Mouse (Mus musculus): ENCODE measurements around the gene Banf2. TPM values are rescaled to one million over a fixed set of nuclear protein-coding genes. Genes with fewer than 3 reads are reported as not detected.

Gene Banf2
- polyA plus RNA-seq, 1 experiment from 2014 or later, result 0.55 TPM

- 81% methylated on average over 6 of the region's 6 CpGs for WGBS
- ATAC-seq, result no peak
- no peaks in the 10 kb centered on the region for H3K36me3 ChIP-seq
Observed at GRCm38 (mm10) chr2:144044726-144045125, 11.9 kb downstream of the Banf2 start.

GRCm38 (mm10) chr2:144045756-144046560, 13.1 kb downstream of the Banf2 start:
- H3K4me2 ChIP-seq (replicated peaks), result no peak overlapping the region
- 65% methylated on average over 5 of the region's 5 CpGs for WGBS
- no peak overlapping the region for H3K9ac ChIP-seq
- no peaks in the 10 kb centered on the region for H3K27me3 ChIP-seq (replicated peaks)
- no peak overlapping the region for H3K27ac ChIP-seq
- no peak overlapping the region for H3K4me3 ChIP-seq (replicated peaks)
- no peaks in the 10 kb centered on the region for H3K36me3 ChIP-seq
- no peak for ATAC-seq
- H3K9me3 ChIP-seq, result no peaks in the 10 kb centered on the region
- H3K4me1 ChIP-seq (replicated peaks), result no peaks in the 10 kb centered on the region

More at GRCm38 (mm10) chr2:144044726-144045125, 11.9 kb downstream of the Banf2 start:
- no peaks in the 10 kb centered on the region for H3K4me1 ChIP-seq (replicated peaks)
- H3K9ac ChIP-seq, result no peak overlapping the region
- H3K27me3 ChIP-seq (replicated peaks), result no peaks in the 10 kb centered on the region
- H3K4me2 ChIP-seq (replicated peaks), result no peak overlapping the region
- H3K27ac ChIP-seq, result no peak overlapping the region
- no peak overlapping the region for H3K4me3 ChIP-seq (replicated peaks)
- no peaks in the 10 kb centered on the region for H3K9me3 ChIP-seq

GRCm38 (mm10) chr2:144046916-144047315, 14.1 kb downstream of the Banf2 start:
- 60% methylated on average over 11 of the region's 11 CpGs for WGBS
- ATAC-seq, result no peak
- no peaks in the 10 kb centered on the region for H3K4me1 ChIP-seq (replicated peaks)
- H3K27ac ChIP-seq, result no peak overlapping the region
- no peaks in the 10 kb centered on the region for H3K36me3 ChIP-seq
- no peak overlapping the region for H3K4me2 ChIP-seq (replicated peaks)
- H3K27me3 ChIP-seq (replicated peaks), result no peaks in the 10 kb centered on the region
- no peak overlapping the region for H3K4me3 ChIP-seq (replicated peaks)
- H3K9ac ChIP-seq, result no peak overlapping the region
- H3K9me3 ChIP-seq, result no peaks in the 10 kb centered on the region

GRCm38 (mm10) chr2:144050146-144050680, 17.4 kb downstream of the Banf2 start:
- 80% methylated on average over 8 of the region's 8 CpGs for WGBS
- Histone ChIP-seq H3K36me3 (no peaks in the 10 kb centered on the region), H3K27me3 (replicated peaks) (no peaks in the 10 kb centered on the region), H3K4me1 (replicated peaks) (no peaks in the 10 kb centered on the region), H3K9ac (no peak overlapping the region), H3K4me3 (replicated peaks) (no peak overlapping the region), H3K4me2 (replicated peaks) (no peak overlapping the region), H3K27ac (no peak overlapping the region), H3K9me3 (no peaks in the 10 kb centered on the region)
- no peak for ATAC-seq

- no peak overlapping the region for H3K27ac ChIP-seq
- H3K4me2 ChIP-seq (replicated peaks), result no peak overlapping the region
- H3K9me3 ChIP-seq, result no peaks in the 10 kb centered on the region
- no peaks in the 10 kb centered on the region for H3K36me3 ChIP-seq
- no peaks in the 10 kb centered on the region for H3K4me1 ChIP-seq (replicated peaks)
- 91% methylated on average over 6 of the region's 6 CpGs for WGBS
- no peak for ATAC-seq
- H3K4me3 ChIP-seq (replicated peaks), result no peak overlapping the region
- H3K9ac ChIP-seq, result no peak overlapping the region
- no peaks in the 10 kb centered on the region for H3K27me3 ChIP-seq (replicated peaks)
Observed at GRCm38 (mm10) chr2:144050861-144051260, 18.0 kb downstream of the Banf2 start.

GRCm38 (mm10) chr2:144052410-144053065, 19.7 kb downstream of the Banf2 start:
- Histone ChIP-seq H3K27ac (no peak overlapping the region; the same call in 1 of the 2 replicates), H3K36me3 (no peaks in the 10 kb centered on the region), H3K9ac (no peak overlapping the region), H3K27me3 (replicated peaks) (no peaks in the 10 kb centered on the region), H3K4me3 (replicated peaks) (no peak overlapping the region), H3K4me2 (replicated peaks) (no peak overlapping the region), H3K9me3 (no peaks in the 10 kb centered on the region), H3K4me1 (replicated peaks) (no peaks in the 10 kb centered on the region)
- ATAC-seq, result peak; percentile 80
- 59% methylated on average over 8 of the region's 8 CpGs for WGBS

GRCm38 (mm10) chr2:144057735-144058134, 24.9 kb downstream of the Banf2 start:
- no peak overlapping the region for H3K4me3 ChIP-seq (replicated peaks)
- no peaks in the 10 kb centered on the region for H3K4me1 ChIP-seq (replicated peaks)
- no peaks in the 10 kb centered on the region for H3K9me3 ChIP-seq
- no peaks in the 10 kb centered on the region for H3K36me3 ChIP-seq
- WGBS, result 73% methylated on average over 2 of the region's 2 CpGs
- no peak overlapping the region for H3K9ac ChIP-seq
- no peaks in the 10 kb centered on the region for H3K27me3 ChIP-seq (replicated peaks)
- no peak overlapping the region for H3K4me2 ChIP-seq (replicated peaks)
- ATAC-seq, result no peak
- H3K27ac ChIP-seq, result no peak overlapping the region

GRCm38 (mm10) chr2:144061701-144062100, 28.8 kb downstream of the Banf2 start:
- Histone ChIP-seq H3K9me3 (no peaks in the 10 kb centered on the region), H3K36me3 (no peaks in the 10 kb centered on the region), H3K27ac (no peak overlapping the region), H3K27me3 (replicated peaks) (no peaks in the 10 kb centered on the region), H3K4me2 (replicated peaks) (no peak overlapping the region), H3K4me1 (replicated peaks) (no peaks in the 10 kb centered on the region), H3K4me3 (replicated peaks) (no peak overlapping the region), H3K9ac (no peak overlapping the region)
- WGBS, result 51% methylated on average over 6 of the region's 6 CpGs
- ATAC-seq, result peak; percentile 69

GRCm38 (mm10) chr2:144065499-144065898, 32.6 kb downstream of the Banf2 start:
- no peaks in the 10 kb centered on the region for H3K4me1 ChIP-seq (replicated peaks)
- H3K4me2 ChIP-seq (replicated peaks), result no peak overlapping the region
- H3K4me3 ChIP-seq (replicated peaks), result no peak overlapping the region
- H3K36me3 ChIP-seq, result no peaks in the 10 kb centered on the region
- ATAC-seq, result no peak
- H3K9me3 ChIP-seq, result no peaks in the 10 kb centered on the region
- H3K27me3 ChIP-seq (replicated peaks), result no peaks in the 10 kb centered on the region
- WGBS, result 95% methylated on average over 2 of the region's 2 CpGs
- no peak overlapping the region for H3K9ac ChIP-seq
- H3K27ac ChIP-seq, result no peak overlapping the region

GRCm38 (mm10) chr2:144069663-144070062, 36.8 kb downstream of the Banf2 start:
- no peak overlapping the region for H3K4me2 ChIP-seq (replicated peaks)
- H3K27me3 ChIP-seq (replicated peaks), result no peaks in the 10 kb centered on the region
- ATAC-seq, result no peak
- H3K9me3 ChIP-seq, result no peaks in the 10 kb centered on the region
- no peak overlapping the region for H3K27ac ChIP-seq
- no peak overlapping the region for H3K9ac ChIP-seq
- no peaks in the 10 kb centered on the region for H3K4me1 ChIP-seq (replicated peaks)
- no peaks in the 10 kb centered on the region for H3K36me3 ChIP-seq
- H3K4me3 ChIP-seq (replicated peaks), result no peak overlapping the region
- 91% methylated on average over 4 of the region's 4 CpGs for WGBS

- no peak overlapping the region for H3K4me2 ChIP-seq (replicated peaks)
- no peak overlapping the region for H3K27ac ChIP-seq
- H3K4me3 ChIP-seq (replicated peaks), result no peak overlapping the region
- no peak for ATAC-seq
- no peaks in the 10 kb centered on the region for H3K4me1 ChIP-seq (replicated peaks)
- H3K9me3 ChIP-seq, result no peaks in the 10 kb centered on the region
- no peak overlapping the region for H3K9ac ChIP-seq
- 56% methylated on average over 7 of the region's 7 CpGs for WGBS
- no peaks in the 10 kb centered on the region for H3K36me3 ChIP-seq
- no peaks in the 10 kb centered on the region for H3K27me3 ChIP-seq (replicated peaks)
Observed at GRCm38 (mm10) chr2:144070479-144070878, 37.6 kb downstream of the Banf2 start.

- no peak overlapping the region for H3K4me2 ChIP-seq (replicated peaks)
- no peaks in the 10 kb centered on the region for H3K9me3 ChIP-seq
- H3K4me3 ChIP-seq (replicated peaks), result no peak overlapping the region
- no peaks in the 10 kb centered on the region for H3K27me3 ChIP-seq (replicated peaks)
- no peaks in the 10 kb centered on the region for H3K4me1 ChIP-seq (replicated peaks)
- 42% methylated on average over 7 of the region's 7 CpGs for WGBS
- H3K27ac ChIP-seq, result no peak overlapping the region
- no peak overlapping the region for H3K9ac ChIP-seq
- H3K36me3 ChIP-seq, result no peaks in the 10 kb centered on the region
- ATAC-seq, result no peak
Observed at GRCm38 (mm10) chr2:144072642-144073041, 39.8 kb downstream of the Banf2 start.

All from intestine, embryonic 15.5 days (tissue).